Mouse (Mus musculus) cerebellum, adult 9-10 months (tissue): ENCODE results near the gene Apof.

Source experiments
- DNase-seq: peaks from one replicate; pipeline ENCODE4 v3.0.0; 2022

Gene Apof

GRCm38 (mm10) chr10:128298702-128299171 lies 30.3 kb downstream of the Apof start, which contains the start of gene Il23a:
Il23a (minus strand) TSS chr10:128298752.
- DNase-seq, result no peak

GRCm38 (mm10) chr10:128302357-128302756 lies 33.9 kb downstream of the Apof start:
- DNase-seq, result peak; percentile 62

- no peak for DNase-seq
Measured at GRCm38 (mm10) chr10:128302785-128303125, 34.3 kb downstream of the Apof start.

GRCm38 (mm10) chr10:128303126-128304021 lies 34.9 kb downstream of the Apof start, which contains the start of gene Pan2:
Pan2 (plus strand) TSS chr10:128303335.
- peak; percentile 100 for DNase-seq

GRCm38 (mm10) chr10:128309654-128310053 lies 41.2 kb downstream of the Apof start:
- DNase-seq, result no peak

- DNase-seq, result no peak
Measured at GRCm38 (mm10) chr10:128310177-128310576, 41.7 kb downstream of the Apof start.

GRCm38 (mm10) chr10:128310902-128311301 lies 42.4 kb downstream of the Apof start:
- DNase-seq, result no peak

GRCm38 (mm10) chr10:128315578-128315977 lies 47.1 kb downstream of the Apof start:
- no peak for DNase-seq
